Mouse (Mus musculus) heart, adult 2 months (tissue): Measurements from ENCODE around the gene Itga10. TPM values are rescaled to one million over a fixed set of nuclear protein-coding genes. Genes with fewer than 3 reads are reported as not detected.

Source experiments
- DNase-seq, 2 experiments: peaks; one replicate each; pipeline ENCODE4 v3.0.0; 2021
- H3K27ac ChIP-seq: fragments of 200-600 bp; 2 replicates; pipeline ENCODE4 v1.8.1; 2022
- H3K27me3 ChIP-seq: fragments of 200-500 bp; 2 replicates; pipeline ENCODE4 v1.6.1; 2012; ENCODE audit warnings: mild to moderate bottlenecking, low read length, inconsistent platforms, mixed read lengths; ENCODE audit not compliant: control insufficient read depth, insufficient read depth
- H3K36me3 ChIP-seq: fragments of 200-500 bp; 2 replicates; pipeline ENCODE4 v1.6.1; 2012; ENCODE audit warnings: low read length, inconsistent platforms; ENCODE audit not compliant: control insufficient read depth, insufficient read depth
- H3K4me1 ChIP-seq: fragments of 200-500 bp; 2 replicates; pipeline ENCODE4 v1.6.1; 2011; ENCODE audit warnings: low read length; ENCODE audit not compliant: control insufficient read depth, insufficient read depth
- H3K4me3 ChIP-seq: fragments of 200-600 bp; 2 replicates; pipeline ENCODE4 v1.8.1; 2022
- H3K79me2 ChIP-seq: fragments of 200-500 bp; replicated peaks from 2 replicates; pipeline ENCODE4 v1.6.1; 2012; ENCODE audit warnings: mild to moderate bottlenecking, inconsistent platforms, low read length, moderate library complexity, mixed read lengths; ENCODE audit not compliant: control insufficient read depth, insufficient read depth
- H3K9ac ChIP-seq: fragments of 200-500 bp; 2 replicates; pipeline ENCODE4 v1.6.1; 2012; ENCODE audit warnings: low read depth, mild to moderate bottlenecking, control low read depth, inconsistent platforms, low read length, mixed read lengths
- CTCF ChIP-seq: fragments of 200-600 bp; IDR thresholded peaks from 2 replicates; pipeline ENCODE4 v1.8.1; 2022; ENCODE audit warnings: antibody characterized with exemption, mild to moderate bottlenecking, moderate library complexity
- EP300 ChIP-seq: fragments of 200-500 bp; IDR thresholded peaks from 2 replicates; pipeline ENCODE4 v1.6.1; 2011; ENCODE audit warnings: low read depth, low read length, control low read depth; ENCODE audit not compliant: insufficient read depth
- POLR2A ChIP-seq: fragments of 200-500 bp; IDR thresholded peaks from 2 replicates; pipeline ENCODE4 v1.6.1; 2011; ENCODE audit warnings: mild to moderate bottlenecking, low read depth, low read length, control low read depth; ENCODE audit not compliant: insufficient read depth
- whole genome bisulfite sequencing: fragments of 180-500 bp; shearing (Covaris S2); methylation state at CpG from one replicate; pipeline ENCODE4 v1.1.7; 2018; 5-methylcytosine and 5-hydroxymethylcytosine counted together
- intact Hi-C: fragments of 180-260 bp; cut with DNase I; formaldehyde crosslinking; loops from one replicate; pipeline ENCODE4 v1.15.1; 2025
- polyA plus RNA-seq: library from polyadenylated mRNA; depleted of rRNA; stranded (reverse); fragments of >200 nt; gene quantifications from 2 replicates; pipeline ENCODE4 v1.2.3, GENCODE M21; 2012
- total RNA-seq, 2 experiments: library from RNA; stranded (reverse); gene quantifications; 2 replicates each; pipeline ENCODE4 v1.2.3; 2021

Itga10 gene
- total and polyA plus RNA-seq, 3 experiments: 0.70 to 1.5 (median 0.91) TPM

DNA sequence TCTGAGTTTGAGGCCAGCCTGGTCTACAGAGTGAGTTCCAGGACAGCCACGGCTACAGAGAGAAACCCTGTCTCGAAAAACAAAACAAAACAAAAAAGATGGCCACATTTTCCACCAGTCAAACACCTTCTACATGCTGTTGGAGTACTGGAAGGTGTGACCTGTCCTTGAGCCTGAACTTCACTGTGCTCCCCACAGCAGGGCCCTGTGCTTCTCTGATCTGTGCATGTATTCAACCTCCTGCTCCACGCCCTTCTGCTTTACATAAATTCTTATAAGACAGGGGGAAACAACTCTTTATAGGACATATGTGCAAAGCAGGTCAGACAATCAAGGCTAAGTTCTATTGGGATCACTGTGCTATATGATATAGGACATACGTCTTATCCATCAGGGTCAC, 22.2 kb upstream of the Itga10 start:
- H3K36me3 ChIP-seq: no peaks in the 10 kb centered on the region
- TF ChIP-seq CTCF: no peak
- no peak for TF ChIP-seq EP300
- no peak for TF ChIP-seq POLR2A

GRCm38 (mm10) chr3:96629729-96630600, 15.4 kb upstream of the Itga10 start, which contains the start of gene Rbm8a:
Gene Rbm8a, plus strand, starts transcription at chr3:96629933.
- intact Hi-C loops: loop anchor here (2.0 kb wide), 1 partner anchor 37 kb away; no protein-coding TSS in a partner anchor
- TF ChIP-seq CTCF (no peak), EP300 (no peak), POLR2A (peak; percentile 96)
- WGBS: 1% methylated on average over 48 of the region's 48 CpGs

More for the DNA sequence above, 22.2 kb upstream of the Itga10 start:
- Histone ChIP-seq H3K4me1 (no peaks in the 10 kb centered on the region), H3K79me2 (no peaks in the 10 kb centered on the region; the same call in 1 of the 2 replicates), H3K27me3 (no peaks in the 10 kb centered on the region), H3K27ac (no peak overlapping the region), H3K9ac (no peak overlapping the region), H3K4me3 (no peak overlapping the region)
- WGBS: 90% methylated on average over 4 of the region's 4 CpGs
- no peak for DNase-seq
- intact Hi-C loops: no loop called here

GRCm38 (mm10) chr3:96632058-96632457, 13.3 kb upstream of the Itga10 start:
- DNase-seq: no peak
- no peak overlapping the region for H3K9ac ChIP-seq
- no peak overlapping the region for H3K27ac ChIP-seq
- intact Hi-C loops: no loop called here
- no peak overlapping the region for H3K4me3 ChIP-seq
- peaks cover 12% of the 10 kb centered on the region; the same call in 1 of the 2 replicates for H3K36me3 ChIP-seq
- H3K79me2 ChIP-seq: peaks cover 1% of the 10 kb centered on the region; the same call in 1 of the 2 replicates
- TF ChIP-seq EP300 (no peak), POLR2A (no peak), CTCF (no peak)
- H3K27me3 ChIP-seq: no peaks in the 10 kb centered on the region
- peaks cover 7% of the 10 kb centered on the region for H3K4me1 ChIP-seq

More at GRCm38 (mm10) chr3:96629729-96630600, 15.4 kb upstream of the Itga10 start, which contains the start of gene Rbm8a:
- Histone ChIP-seq H3K27me3 (no peaks in the 10 kb centered on the region), H3K36me3 (peaks cover 12% of the 10 kb centered on the region; the same call in 1 of the 2 replicates), H3K9ac (peak within 1 kb of the TSS; percentile 75), H3K79me2 (no peaks in the 10 kb centered on the region), H3K4me1 (peaks cover 3% of the 10 kb centered on the region), H3K4me3 (peak within 1 kb of the TSS; percentile 92), H3K27ac (peak within 1 kb of the TSS; percentile 94)
- peak; percentile 96 to 97 for DNase-seq

DNA sequence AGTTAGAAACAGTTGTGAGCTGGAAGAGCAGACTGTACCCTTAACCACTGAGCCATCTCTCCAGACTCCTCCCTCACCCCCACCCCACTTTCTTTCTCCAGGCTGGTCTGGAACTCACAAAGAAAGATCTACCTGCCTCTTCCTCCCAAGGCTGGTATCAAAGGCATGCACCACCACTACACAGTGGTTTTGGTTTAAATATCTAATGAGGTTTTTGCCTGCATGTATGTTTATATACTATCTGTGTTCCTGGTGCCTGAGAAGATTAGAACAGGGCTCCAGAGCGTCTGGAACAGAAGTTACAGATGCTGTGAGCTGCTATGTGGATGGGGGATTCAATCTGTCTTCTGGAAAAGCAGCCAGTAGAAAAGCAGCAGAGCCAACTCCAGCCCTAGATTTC, 11.4 kb upstream of the Itga10 start:
- no peak overlapping the region for H3K27ac ChIP-seq
- peaks cover 12% of the 10 kb centered on the region; the same call in 1 of the 2 replicates for H3K36me3 ChIP-seq
- H3K9ac ChIP-seq: no peak overlapping the region
- WGBS: 69% methylated on average over 1 of the region's 1 CpGs
- TF ChIP-seq POLR2A (no peak), EP300 (no peak), CTCF (no peak)
- no peak for DNase-seq
- no peaks in the 10 kb centered on the region for H3K27me3 ChIP-seq
- peaks cover 1% of the 10 kb centered on the region; the same call in 1 of the 2 replicates for H3K79me2 ChIP-seq
- peaks cover 7% of the 10 kb centered on the region for H3K4me1 ChIP-seq
- no peak overlapping the region for H3K4me3 ChIP-seq
- intact Hi-C loops: no loop called here

GRCm38 (mm10) chr3:96634928-96635879, 10.2 kb upstream of the Itga10 start, which contains the start of the genes Pex11b and Gm42957:
Gene Pex11b, plus strand, starts transcription at chr3:96635376.
Gene Gm42957, plus strand, starts transcription at chr3:96635474.
- peak; percentile 93 to 96 for DNase-seq
- Histone ChIP-seq H3K79me2 (peaks cover 1% of the 10 kb centered on the region; the same call in 1 of the 2 replicates), H3K4me3 (peak within 1 kb of the TSS; percentile 95), H3K27ac (peak within 1 kb of the TSS; percentile 94), H3K36me3 (peaks cover 12% of the 10 kb centered on the region; the same call in 1 of the 2 replicates), H3K27me3 (no peaks in the 10 kb centered on the region), H3K9ac (peak within 1 kb of the TSS; percentile 94), H3K4me1 (peaks cover 7% of the 10 kb centered on the region)
- 1% methylated on average over 60 of the region's 60 CpGs for WGBS
- intact Hi-C loops: no loop called here
- TF ChIP-seq EP300: 0 out of 2 replicates have a peak, but pooled peaks have one; percentile 26
- TF ChIP-seq POLR2A: peak; percentile 75
- peak; percentile 68 for TF ChIP-seq CTCF
